Mouse (Mus musculus) thymus, postnatal 4 days (tissue): ENCODE data around the gene Dnajc21.

Experiments used
- DNase-seq: peaks from one replicate; pipeline ENCODE4 v3.0.0; 2021

The Dnajc21 gene

GRCm38 (mm10) chr15:10436893-10437292 is 33.4 kb downstream of the Dnajc21 start:
- DNase-seq = no peak

GRCm38 (mm10) chr15:10426545-10427266 is 43.6 kb downstream of the Dnajc21 start:
- DNase-seq = no peak

GRCm38 (mm10) chr15:10426124-10426523 is 44.2 kb downstream of the Dnajc21 start:
- no peak for DNase-seq

- no peak for DNase-seq
Observed at GRCm38 (mm10) chr15:10421785-10422144, 48.6 kb downstream of the Dnajc21 start.

GRCm38 (mm10) chr15:10421138-10421784 is 49.1 kb downstream of the Dnajc21 start:
- no peak for DNase-seq

GRCm38 (mm10) chr15:10413656-10414055 is 56.7 kb downstream of the Dnajc21 start:
- no peak for DNase-seq

- DNase-seq = no peak
Observed at GRCm38 (mm10) chr15:10410881-10411280, 59.4 kb downstream of the Dnajc21 start.

GRCm38 (mm10) chr15:10409842-10410241 is 60.5 kb downstream of the Dnajc21 start:
- no peak for DNase-seq

- DNase-seq = no peak
Observed at GRCm38 (mm10) chr15:10400415-10400814, 69.9 kb downstream of the Dnajc21 start.

GRCm38 (mm10) chr15:10399795-10400194 is 70.5 kb downstream of the Dnajc21 start:
- no peak for DNase-seq
